Mouse (Mus musculus): ENCODE measurements around the gene Atp6v0a1.

- TF ChIP-seq POLR2A (IDR thresholded peaks at IDR 0.05; ENCODE audit: insufficient read depth, low read depth, low read length) (no peak), CTCF (IDR thresholded peaks at IDR 0.05) (no peak), EP300 (IDR thresholded peaks at IDR 0.05; ENCODE audit: insufficient read depth, low read depth, low read length) (no peak)
Measured at GRCm38 (mm10) chr11:101109351-101109750, 100.1 kb downstream of the Atp6v0a1 start.
